Mouse (Mus musculus) embryonic facial prominence, embryonic 11.5 days (tissue): Measurements from ENCODE around the gene Ciao1. TPM values are rescaled to one million over a fixed set of nuclear protein-coding genes. Genes with fewer than 3 reads are reported as not detected.
"Not testable (repeated sequence)": the region's sequence is repeated elsewhere in the genome, so short reads cannot be mapped to it uniquely, and the experiment has no call there.

Experiments
- ATAC-seq: fragments of 200-750 bp; cut with Nextera tagmentation; replicated peaks from 2 replicates; pipeline ENCODE4 v1.8.0; 2017; ENCODE audit warnings: low read depth; ENCODE audit not compliant: insufficient number of reproducible peaks, low FRiP score, low TSS enrichment
- DNase-seq: peaks from one replicate; pipeline ENCODE4 v3.0.0-alpha.2; 2015; ENCODE audit warnings: low spot score
- H3K27ac ChIP-seq: fragments of 300-500 bp; sonication (generic); replicated peaks from 2 replicates; pipeline ENCODE4 v1.5.1; 2014; ENCODE audit warnings: mild to moderate bottlenecking, low read depth, low read length, control low read depth
- H3K27me3 ChIP-seq: fragments of 300-500 bp; sonication (generic); 2 replicates; pipeline ENCODE4 v1.6.1; 2014; ENCODE audit warnings: mild to moderate bottlenecking, low read length, moderate library complexity, mixed read lengths; ENCODE audit not compliant: control insufficient read depth, insufficient read depth
- H3K36me3 ChIP-seq: fragments of 300-500 bp; sonication (generic); replicated peaks from 2 replicates; pipeline ENCODE4 v1.6.1; 2014; ENCODE audit warnings: low read depth, mild to moderate bottlenecking, low read length, moderate library complexity, mixed read lengths; ENCODE audit not compliant: control insufficient read depth, insufficient read depth
- H3K4me1 ChIP-seq: fragments of 300-500 bp; sonication (generic); 2 replicates; pipeline ENCODE4 v1.6.1; 2014; ENCODE audit warnings: low read length, mixed read lengths; ENCODE audit not compliant: control insufficient read depth, insufficient read depth
- H3K4me2 ChIP-seq: fragments of 300-500 bp; sonication (generic); 2 replicates; pipeline ENCODE4 v1.6.1; 2014; ENCODE audit warnings: low read depth, mild to moderate bottlenecking, control low read depth, low read length, moderate library complexity
- H3K4me3 ChIP-seq: fragments of 300-500 bp; sonication (generic); 2 replicates; pipeline ENCODE4 v1.5.1; 2014; ENCODE audit warnings: low read depth, low read length, control low read depth
- H3K9ac ChIP-seq: fragments of 300-500 bp; sonication (generic); replicated peaks from 2 replicates; pipeline ENCODE4 v1.6.1; 2014; ENCODE audit warnings: mild to moderate bottlenecking, control low read depth, low read length
- H3K9me3 ChIP-seq: fragments of 300-500 bp; sonication (generic); replicated peaks from 2 replicates; pipeline ENCODE4 v1.6.1; 2016; ENCODE audit warnings: mild to moderate bottlenecking, low read length, inconsistent platforms, mixed read lengths; ENCODE audit not compliant: control insufficient read depth
- WGBS: fragments of 180-500 bp; shearing (Covaris S2); extraction: QIAGEN DNeasy Blood & Tissue Kit; methylation state at CpG from one replicate; pipeline ENCODE4 v1.1.7; 2014; 5-methylcytosine and 5-hydroxymethylcytosine counted together
- polyA plus RNA-seq: library from polyadenylated mRNA; unstranded; fragments of >200 nt; fragmentation: Nextera tagmentation; extraction: Ambion mirVana; gene quantifications from 2 replicates; pipeline ENCODE4 v1.2.1, GENCODE M21; 2014

Gene Ciao1
- polyA plus RNA-seq, 1 experiment from 2014 or later: 54.8 TPM

GRCm38 (mm10) chr2:127205936-127206335 is 41.7 kb downstream of the Ciao1 start:
- H3K4me1 ChIP-seq, H3K36me3 ChIP-seq, H3K4me3 ChIP-seq, H3K9me3 ChIP-seq, H3K27ac ChIP-seq, H3K4me2 ChIP-seq, DNase-seq, H3K27me3 ChIP-seq, ATAC-seq, H3K9ac ChIP-seq: not testable (repeated sequence)
- 87% methylated on average over 4 of the region's 4 CpGs for WGBS

- ATAC-seq (no peak), DNase-seq (peak; percentile 76)
- no peak overlapping the region for H3K9ac ChIP-seq
- no peaks in the 10 kb centered on the region for H3K27me3 ChIP-seq
- no peaks in the 10 kb centered on the region for H3K9me3 ChIP-seq
- H3K4me2 ChIP-seq: no peak overlapping the region
- H3K27ac ChIP-seq: no peak overlapping the region
- WGBS: 35% methylated on average over 3 of the region's 3 CpGs
- peaks cover 4% of the 10 kb centered on the region; the same call in 1 of the 2 replicates for H3K4me1 ChIP-seq
- no peak overlapping the region for H3K4me3 ChIP-seq
- H3K36me3 ChIP-seq: no peaks in the 10 kb centered on the region
Measured at GRCm38 (mm10) chr2:127204932-127205331, 42.7 kb downstream of the Ciao1 start.

Other genes starting within 250 kb of the Ciao1 start
- 8.7 and 9.3 TPM in 2 replicates for gene Ap4e1, start 239.1 kb downstream of the Ciao1 start, polyA plus RNA-seq
- 34.6 and 35.6 TPM in 2 replicates for gene Blvra, start 177.2 kb downstream of the Ciao1 start, polyA plus RNA-seq
- gene Ncaph, start 113.9 kb downstream of the Ciao1 start, polyA plus RNA-seq: 131 and 132 TPM in 2 replicates
- gene Itpripl1, start 104.4 kb downstream of the Ciao1 start, polyA plus RNA-seq: 15.9 and 17.6 TPM in 2 replicates
- gene 1810024B03Rik, start 39.5 kb downstream of the Ciao1 start, polyA plus RNA-seq: 2.3 and 2.6 TPM in 2 replicates
- gene Snrnp200, start 39.4 kb downstream of the Ciao1 start, polyA plus RNA-seq: 104 and 107 TPM in 2 replicates
- 19.5 and 20.7 TPM in 2 replicates for gene Tmem127, start 92 bp upstream of the Ciao1 start, polyA plus RNA-seq
- gene Stard7, start 22.4 kb upstream of the Ciao1 start, polyA plus RNA-seq: 82.8 and 84.0 TPM in 2 replicates
- gene Dusp2, start 88.3 kb upstream of the Ciao1 start, polyA plus RNA-seq: 4.2 and 4.4 TPM in 2 replicates
- 0.10 and 0.11 TPM in 2 replicates for gene Astl, start 90.8 kb upstream of the Ciao1 start, polyA plus RNA-seq
- 1.9 TPM in 2 replicates for gene Adra2b, start 115.4 kb upstream of the Ciao1 start, polyA plus RNA-seq
- gene Gpat2, start 177.4 kb upstream of the Ciao1 start, polyA plus RNA-seq: 0.31 TPM in 1 of 2 replicates, not detected in the other
- 24.0 and 24.8 TPM in 2 replicates for gene Fahd2a, start 196.7 kb upstream of the Ciao1 start, polyA plus RNA-seq